Mouse (Mus musculus) embryonic stem cell, embryonic (primary cell): ENCODE results near the gene Ttc39b.

Experiments
- CTCF ChIA-PET, 4 experiments: fragments of 300-600 bp in 2 of 4; fragments of 350-600 bp in 2 of 4; sonication (Branson Sonifier 250); formaldehyde crosslinking; loops; one replicate each; lab custom pipeline; 2022; ENCODE audit warnings: inconsistent platforms in 2 of 4; lab: Charles Lee
- POLR2A ChIA-PET, 4 experiments: fragments of 300-600 bp in 2 of 4; fragments of 350-600 bp in 2 of 4; sonication (Branson Sonifier 250); formaldehyde crosslinking; loops; one replicate each; lab custom pipeline; 2022; ENCODE audit warnings: antibody characterized with exemption in 4 of 4, inconsistent platforms in 1 of 4; lab: Charles Lee

Gene Ttc39b

DNA sequence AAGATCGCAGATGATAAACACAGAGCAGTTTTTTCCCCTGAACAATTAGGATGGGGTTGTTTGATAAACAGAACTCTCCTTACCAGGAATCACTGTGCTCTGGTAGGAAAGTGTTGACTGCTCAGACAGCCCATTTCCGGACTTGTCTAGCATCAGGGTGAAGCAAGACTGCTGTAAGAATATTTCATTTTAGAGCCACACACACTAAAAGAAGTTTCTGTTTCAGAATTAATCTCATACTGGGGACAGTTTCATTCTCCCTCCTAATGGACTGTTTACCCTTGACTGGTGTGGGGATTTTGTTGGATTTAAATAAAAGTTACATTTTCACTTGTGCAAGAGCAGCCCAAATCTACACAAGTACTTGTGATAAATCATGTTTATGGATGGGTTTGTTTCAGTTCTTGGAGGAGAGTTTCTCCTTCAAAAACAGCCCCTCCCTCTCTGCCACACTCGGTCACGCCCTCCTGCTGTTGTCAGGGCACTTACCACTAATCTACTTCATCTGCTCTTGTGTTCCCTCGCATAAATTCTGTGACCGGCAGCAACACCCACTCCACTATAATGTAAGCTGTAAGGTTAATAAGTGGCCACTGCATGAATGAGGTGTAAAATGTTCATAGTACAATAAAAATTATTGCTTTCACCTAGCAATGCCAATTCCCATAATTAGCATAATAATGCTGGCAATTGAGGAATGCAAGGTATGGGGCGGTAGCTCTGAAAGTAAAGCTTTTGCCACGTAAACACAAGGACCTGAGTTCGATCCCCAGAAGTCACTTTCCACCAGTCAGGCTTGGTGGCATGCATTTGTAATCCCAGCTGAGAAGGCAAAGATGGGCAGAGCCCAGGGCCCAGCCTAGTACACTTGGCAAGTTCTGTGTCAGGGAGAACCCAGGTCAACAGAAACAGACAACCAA lies 4.2 kb upstream of the Ttc39b start:
- CTCF ChIA-PET = interaction anchor here in 3 of 4 experiments (0.6 to 1.8 kb wide), 4 partner anchors 18 to 67 kb away, joined by 3 to 5 read pairs (median 4); no protein-coding TSS in a partner anchor
- POLR2A ChIA-PET = interaction anchor here in 3 of 4 experiments (0.6 to 12.8 kb wide), 30 partner anchors 9 to 850 kb away, joined by 3 to 207 read pairs (median 4); partner anchors contain the start of genes Ccdc171 (in 1 of the 3) and Snapc3 (in 1 of the 3)

DNA sequence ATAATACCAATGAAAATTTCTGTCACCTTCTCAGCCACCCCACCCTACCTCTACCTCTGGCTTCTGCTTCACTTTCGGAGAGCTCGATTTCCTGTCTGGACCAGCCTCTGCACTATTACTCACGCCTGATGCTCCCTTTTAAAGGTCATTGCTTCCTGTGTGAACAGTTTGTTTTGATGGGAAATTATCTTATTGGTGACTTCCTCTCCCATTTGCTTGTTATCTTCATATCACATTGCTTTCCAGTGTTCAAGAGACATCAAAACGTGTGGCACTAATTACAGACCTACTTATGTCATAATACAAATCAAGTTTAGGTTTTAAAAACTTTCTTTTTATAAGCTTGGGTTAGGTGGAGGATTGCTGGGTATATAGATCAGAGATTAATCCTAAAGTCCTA lies 3.5 kb upstream of the Ttc39b start:
- POLR2A ChIA-PET = interaction anchor here in 2 of 4 experiments (1.2 to 12.8 kb wide), 10 partner anchors 10 to 72 kb away, joined by 3 to 207 read pairs (median 10); no protein-coding TSS in a partner anchor

DNA sequence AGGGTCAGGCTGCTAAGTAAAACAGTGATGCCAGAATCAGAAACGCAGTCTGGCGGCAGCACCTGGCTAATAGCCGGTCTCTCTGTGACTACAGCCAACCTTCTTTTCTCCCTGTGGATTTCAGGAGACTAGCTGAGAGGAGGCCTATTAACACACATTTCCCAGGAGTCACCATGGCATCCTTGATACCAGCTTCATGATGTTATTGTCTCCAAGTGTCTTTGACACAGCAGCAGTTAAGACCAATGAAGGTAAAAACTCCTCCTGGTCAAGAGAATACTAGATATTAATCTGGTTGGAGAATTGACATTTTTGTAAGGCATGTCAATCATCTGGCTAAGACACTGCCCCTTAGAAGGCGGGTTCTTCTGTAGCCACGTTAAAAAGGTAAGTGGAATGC lies 1.3 kb upstream of the Ttc39b start:
- ChIA-PET CTCF (no interaction called here), POLR2A (interaction anchor here in 3 of 4 experiments (0.6 to 12.8 kb wide), 13 partner anchors 9 to 200 kb away, joined by 3 to 207 read pairs (median 3); partner anchors contain the start of gene Ccdc171 (in 1 of the 3))

More for the DNA sequence above, 3.5 kb upstream of the Ttc39b start:
- CTCF ChIA-PET = interaction anchor here in 1 of 4 experiments (1.2 kb wide), 1 partner anchor 24 kb away, joined by 5 read pairs; no protein-coding TSS in a partner anchor

DNA sequence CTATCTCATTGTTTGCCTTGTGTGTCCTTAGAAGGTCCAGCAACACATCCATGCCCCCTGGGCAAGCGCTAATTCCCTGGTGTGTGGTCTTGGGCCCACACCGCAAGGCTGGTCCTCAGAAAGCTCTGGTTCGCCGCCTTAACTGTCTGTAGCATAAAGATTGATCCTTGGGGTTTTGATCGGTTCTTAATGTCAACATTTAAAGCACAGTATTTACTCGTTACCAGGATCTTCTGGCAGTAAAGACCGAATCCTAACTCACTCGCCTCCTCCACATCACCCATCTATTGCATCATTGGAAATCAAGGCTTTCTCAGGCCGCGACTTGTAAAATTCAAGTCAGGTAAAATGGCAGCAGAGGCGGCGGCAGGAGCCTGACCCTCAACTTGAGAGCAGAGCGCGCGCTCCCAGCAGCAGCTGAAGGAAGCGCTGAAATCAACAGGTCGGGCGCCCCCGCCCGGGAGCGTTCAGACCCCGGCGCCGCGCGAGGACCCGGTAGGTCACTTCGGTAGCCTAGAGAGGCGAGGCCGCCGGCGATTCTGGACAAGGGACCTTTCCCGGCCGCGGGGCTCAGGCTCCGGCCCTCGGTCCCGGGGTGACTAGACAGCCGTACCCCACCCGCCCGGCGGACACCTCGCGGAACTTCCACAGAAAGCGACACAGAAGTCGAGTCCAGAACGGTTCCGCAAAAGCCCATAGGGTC lies 703 bp downstream of the Ttc39b start:
- ChIA-PET CTCF (interaction anchor here (0.6 to 3.8 kb wide), 8 partner anchors 18 to 1453 kb away, joined by 3 to 19 read pairs (median 5); no protein-coding TSS in a partner anchor), POLR2A (interaction anchor here in 3 of 4 experiments (0.5 to 12.8 kb wide), 28 partner anchors 11 to 162 kb away, joined by 3 to 207 read pairs (median 3); partner anchors contain the start of gene Snapc3 (in 1 of the 3))

DNA sequence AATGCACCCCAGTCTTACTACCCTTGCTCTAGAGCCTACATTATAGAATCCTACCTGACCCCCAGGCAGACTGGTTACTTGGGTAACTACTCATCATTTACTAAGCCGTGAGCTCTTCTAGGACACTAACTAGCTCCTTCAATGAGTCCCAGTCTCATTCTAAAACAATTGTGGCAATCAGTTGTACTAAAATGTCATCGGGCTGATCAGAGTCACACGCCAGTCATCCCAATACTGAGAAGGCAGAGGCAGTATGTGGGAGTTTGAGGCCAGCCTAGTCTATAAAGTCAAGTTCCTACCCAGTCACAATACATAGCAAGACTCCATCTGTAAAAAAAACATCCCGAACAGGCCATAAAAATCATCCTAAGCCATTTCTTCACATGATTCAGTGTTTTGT lies 4.3 kb downstream of the Ttc39b start:
- POLR2A ChIA-PET = interaction anchor here in 2 of 4 experiments (1.2 to 16.6 kb wide), 4 partner anchors 6 to 206 kb away, joined by 3 to 207 read pairs (median 105); partner anchors contain the start of genes Ccdc171 (in 1 of the 2) and Ttc39b (in 1 of the 2)
- CTCF ChIA-PET = no interaction called here

DNA sequence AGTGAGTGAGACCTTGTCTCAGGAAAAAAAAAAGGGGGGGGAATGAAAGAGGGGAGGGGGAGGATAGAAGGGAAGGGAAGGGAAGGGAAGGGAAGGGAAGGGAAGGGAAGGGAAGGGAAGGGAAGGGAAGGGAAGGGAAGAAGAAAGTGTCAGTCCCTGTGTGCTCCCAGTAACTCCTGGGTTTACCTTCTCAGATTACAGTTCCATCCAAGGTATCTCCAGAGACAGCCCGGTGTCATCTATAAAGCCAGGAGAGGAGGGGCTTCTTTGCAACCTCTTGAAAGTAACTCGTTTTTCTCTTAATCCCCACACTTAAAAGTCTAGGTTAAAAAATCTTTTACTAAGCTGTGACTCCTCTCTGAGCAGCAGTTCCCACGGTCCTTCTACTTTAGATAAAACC lies 5.3 kb downstream of the Ttc39b start:
- ChIA-PET POLR2A (interaction anchor here in 2 of 4 experiments (1.0 to 16.6 kb wide), 5 partner anchors 6 to 31 kb away, joined by 3 to 207 read pairs (median 3); partner anchors contain the start of gene Ttc39b (in 1 of the 2)), CTCF (interaction anchor here in 1 of 4 experiments (0.6 to 1.0 kb wide), 2 partner anchors 15 to 173 kb away, joined by 3 to 5 read pairs; no protein-coding TSS in a partner anchor)

DNA sequence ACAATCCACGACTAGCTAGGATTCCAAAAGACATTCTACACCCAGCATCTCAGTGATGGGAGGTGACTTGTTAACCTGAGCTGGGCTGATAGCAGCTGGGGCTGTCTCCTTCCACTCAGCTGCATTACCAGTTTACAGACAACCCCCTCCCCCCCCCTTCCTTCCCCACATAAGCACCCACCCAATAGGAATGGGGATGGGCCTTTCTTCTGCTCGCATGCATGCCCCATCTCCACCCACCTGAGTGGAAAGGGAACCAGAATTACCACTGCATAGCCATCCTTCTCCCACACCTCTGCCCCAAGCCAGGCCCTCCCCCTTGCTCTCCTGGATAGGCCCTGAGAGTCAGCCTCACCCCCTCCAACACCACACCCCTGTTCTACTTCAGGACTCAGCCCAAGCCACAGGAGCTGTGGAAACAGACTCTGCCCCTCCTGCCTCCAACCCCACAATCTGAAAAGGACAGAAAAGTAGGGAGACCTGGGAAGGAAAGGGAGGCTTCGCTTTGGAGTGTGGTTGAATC lies 6.2 kb downstream of the Ttc39b start:
- ChIA-PET CTCF (interaction anchor here in 3 of 4 experiments (1.0 to 4.8 kb wide), 3 partner anchors 14 kb away, joined by 3 to 26 read pairs (median 7); no protein-coding TSS in a partner anchor), POLR2A (interaction anchor here in 3 of 4 experiments (0.5 to 16.6 kb wide), 20 partner anchors 7 to 121 kb away, joined by 3 to 207 read pairs (median 4); partner anchors contain the start of gene Ttc39b (in 1 of the 3))

DNA sequence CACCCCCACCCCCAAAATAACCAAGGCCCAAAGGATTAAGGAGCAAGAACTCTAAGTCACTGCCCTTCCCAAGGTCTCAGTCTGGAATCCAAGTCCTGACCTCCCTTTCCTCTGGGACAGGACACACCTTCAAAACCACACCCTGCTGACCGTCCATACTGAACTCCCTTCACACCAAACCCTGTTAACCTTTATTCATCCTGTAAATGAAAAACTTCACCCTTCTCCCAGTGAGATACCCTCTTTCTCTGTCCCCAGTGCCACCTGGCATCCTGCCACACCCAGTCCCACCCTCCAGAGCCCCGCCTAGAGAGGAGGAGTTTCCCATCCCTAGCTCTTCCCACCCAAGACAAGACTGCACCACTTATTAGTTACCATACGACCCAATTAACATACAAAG lies 7.3 kb downstream of the Ttc39b start:
- ChIA-PET POLR2A (interaction anchor here (0.7 to 16.6 kb wide), 16 partner anchors 9 to 107 kb away, joined by 3 to 207 read pairs (median 4); partner anchors contain the start of gene Ttc39b (in 1 of the 4)), CTCF (interaction anchor here (0.7 to 4.8 kb wide), 5 partner anchors 10 to 55 kb away, joined by 3 to 26 read pairs (median 4); no protein-coding TSS in a partner anchor)

DNA sequence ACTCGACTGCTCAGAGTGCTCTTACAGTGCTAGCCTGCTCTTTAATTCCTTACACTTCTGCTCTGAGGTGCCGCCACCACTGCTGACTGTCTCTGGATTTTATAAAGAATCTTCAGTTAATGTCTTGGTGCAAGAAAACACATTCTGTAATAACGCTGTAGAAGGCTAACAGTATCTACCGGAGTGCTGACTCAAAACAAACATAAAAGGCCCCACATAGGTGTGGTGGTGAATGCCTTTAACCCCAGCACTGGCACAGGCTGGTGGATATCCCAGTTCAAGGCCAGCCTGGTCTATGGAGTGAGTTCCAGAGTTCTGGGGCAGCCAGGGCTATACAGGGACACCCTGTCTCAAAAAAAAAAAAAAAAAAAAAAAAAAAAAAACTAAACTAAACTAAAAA lies 8.1 kb downstream of the Ttc39b start:
- POLR2A ChIA-PET = interaction anchor here in 2 of 4 experiments (0.7 to 16.6 kb wide), 6 partner anchors 9 to 54 kb away, joined by 3 to 207 read pairs (median 6); partner anchors contain the start of gene Ttc39b (in 1 of the 2)

DNA sequence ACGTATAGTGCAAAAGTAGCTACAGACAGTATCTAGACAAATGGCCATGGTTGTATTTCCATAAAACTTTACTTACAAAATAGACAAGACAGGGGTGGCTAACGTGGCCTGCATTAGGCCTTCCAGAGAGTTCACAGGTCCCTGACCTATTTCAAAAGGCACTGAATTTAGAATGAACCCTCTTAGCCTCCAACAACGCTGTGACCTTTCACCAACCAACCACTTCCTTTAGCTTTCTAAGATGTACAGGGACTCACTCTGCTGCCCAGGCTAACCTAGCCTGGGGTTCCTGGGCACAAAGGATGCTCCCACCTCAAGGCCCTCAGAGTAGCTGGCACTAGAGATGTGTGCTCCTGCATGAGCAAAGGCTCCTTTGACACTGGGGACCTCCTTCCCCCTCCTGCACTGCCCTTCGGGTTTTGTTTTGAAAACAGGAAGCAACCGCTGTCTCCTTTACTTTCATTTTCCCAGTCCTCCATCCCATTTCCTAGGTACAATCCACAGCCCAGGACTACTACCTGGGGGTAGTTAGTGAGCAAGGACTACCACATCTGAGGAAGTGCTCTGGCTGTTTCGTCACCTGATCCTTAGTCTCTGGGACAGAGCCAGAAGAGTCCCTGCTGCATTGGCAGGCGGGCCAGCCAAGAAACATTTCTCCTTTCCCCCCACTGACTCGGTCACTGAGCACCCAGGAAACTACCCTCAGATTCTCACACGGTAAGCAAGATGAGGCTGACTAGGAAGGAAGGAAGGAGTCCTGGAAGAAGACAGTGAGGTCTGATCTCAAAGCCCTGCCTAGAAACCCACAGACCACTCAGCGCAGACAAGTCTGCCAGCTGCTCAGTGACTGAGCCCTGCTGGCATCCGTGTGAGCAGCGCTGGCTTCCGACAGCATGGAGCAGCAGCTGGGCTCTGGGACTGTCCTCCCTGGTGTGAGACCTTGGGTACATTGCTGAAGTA lies 8.9 kb downstream of the Ttc39b start:
- POLR2A ChIA-PET = interaction anchor here in 3 of 4 experiments (1.0 to 16.6 kb wide), 12 partner anchors 9 to 99 kb away, joined by 3 to 207 read pairs (median 4); partner anchors contain the start of gene Ttc39b (in 3 of the 3)

More for the DNA sequence above, 8.1 kb downstream of the Ttc39b start:
- CTCF ChIA-PET = interaction anchor here in 3 of 4 experiments (0.7 to 4.8 kb wide), 6 partner anchors 9 to 54 kb away, joined by 3 to 26 read pairs (median 6); no protein-coding TSS in a partner anchor

DNA sequence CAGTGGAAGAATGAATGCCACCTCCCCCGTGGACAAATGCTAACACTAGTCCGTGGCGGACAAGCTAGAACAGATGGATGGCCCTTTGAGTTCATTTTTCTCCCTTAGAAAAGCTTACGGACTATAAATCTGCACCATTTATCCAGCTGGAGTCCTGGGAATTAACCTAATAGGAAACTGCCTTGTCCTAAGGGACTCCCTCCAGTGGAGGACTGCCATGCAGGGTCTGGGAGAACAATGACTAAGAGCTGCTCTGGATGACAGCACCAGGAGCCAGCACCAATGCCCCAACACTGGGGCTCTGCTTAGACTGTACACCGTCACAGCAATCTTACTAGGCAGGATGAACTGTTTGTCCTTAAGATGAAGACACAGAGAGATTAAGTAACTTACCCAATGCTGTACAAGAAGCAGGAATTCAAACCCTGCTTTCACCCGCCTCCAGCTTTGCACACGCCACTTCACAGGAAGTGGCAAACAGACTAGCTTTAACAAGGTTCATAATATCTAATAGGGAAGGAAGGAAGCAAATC lies 9.7 kb downstream of the Ttc39b start:
- CTCF ChIA-PET = interaction anchor here in 3 of 4 experiments (0.6 to 4.8 kb wide), 6 partner anchors 9 to 609 kb away, joined by 3 to 26 read pairs (median 4); partner anchors contain the start of gene Nfib (in 1 of the 3)

More for the DNA sequence above, 8.9 kb downstream of the Ttc39b start:
- CTCF ChIA-PET = interaction anchor here in 3 of 4 experiments (0.6 to 4.8 kb wide), 8 partner anchors 9 to 53 kb away, joined by 3 to 26 read pairs (median 4); partner anchors contain the start of gene Ttc39b (in 1 of the 3)

DNA sequence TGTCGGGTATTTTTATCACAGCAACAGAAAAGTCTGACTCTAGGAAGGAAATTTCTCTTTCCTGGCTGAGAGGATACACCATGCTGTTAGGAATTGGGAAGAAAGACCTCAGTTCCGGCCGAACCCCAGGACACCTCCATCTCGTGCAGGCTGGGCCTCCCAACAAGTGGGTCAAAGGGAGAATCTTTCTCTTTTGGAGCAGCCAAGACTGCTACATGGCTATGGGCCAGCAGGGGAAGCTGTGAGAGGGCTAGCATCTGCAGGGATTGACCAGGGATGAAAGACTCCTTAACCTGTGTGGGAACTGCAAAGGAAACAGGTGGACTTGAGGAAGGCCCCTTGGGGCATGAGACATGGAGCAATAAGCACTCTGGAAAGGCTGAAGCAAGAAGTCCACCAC lies 11.7 kb downstream of the Ttc39b start:
- ChIA-PET POLR2A (interaction anchor here (0.5 to 16.6 kb wide), 12 partner anchors 9 to 55 kb away, joined by 3 to 207 read pairs (median 4); partner anchors contain the start of gene Ttc39b (in 2 of the 4)), CTCF (interaction anchor here (0.6 to 2.5 kb wide), 5 partner anchors 9 to 59 kb away, joined by 3 to 17 read pairs (median 6); no protein-coding TSS in a partner anchor)

More for the DNA sequence above, 9.7 kb downstream of the Ttc39b start:
- POLR2A ChIA-PET = interaction anchor here in 3 of 4 experiments (0.8 to 16.6 kb wide), 12 partner anchors 9 to 99 kb away, joined by 3 to 207 read pairs (median 4); partner anchors contain the start of gene Ttc39b (in 3 of the 3)

DNA sequence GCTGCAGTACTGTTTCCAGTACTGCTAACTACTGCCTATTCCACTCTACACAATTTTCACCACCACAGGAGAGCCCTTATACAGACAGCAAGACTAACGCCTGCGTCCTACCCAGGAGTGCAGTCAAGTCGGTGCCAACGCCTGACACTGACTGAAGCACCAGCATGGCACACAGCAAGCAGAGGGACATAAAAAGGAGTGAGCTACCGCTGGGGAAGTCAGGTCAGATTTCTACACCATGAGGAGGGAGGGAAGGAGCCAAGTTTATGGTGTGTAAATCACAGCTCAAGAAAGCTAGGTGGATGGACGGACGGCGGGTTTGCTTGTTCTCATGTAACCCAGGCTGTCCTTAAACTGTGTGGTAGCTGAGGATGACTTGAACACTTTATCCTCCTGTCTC lies 12.6 kb downstream of the Ttc39b start:
- POLR2A ChIA-PET = interaction anchor here in 3 of 4 experiments (0.7 to 16.6 kb wide), 8 partner anchors 10 to 54 kb away, joined by 3 to 207 read pairs (median 6); partner anchors contain the start of gene Ttc39b (in 2 of the 3)
- CTCF ChIA-PET = interaction anchor here in 3 of 4 experiments (0.5 to 2.5 kb wide), 3 partner anchors 8 to 189 kb away, joined by 3 to 13 read pairs (median 6); no protein-coding TSS in a partner anchor

DNA sequence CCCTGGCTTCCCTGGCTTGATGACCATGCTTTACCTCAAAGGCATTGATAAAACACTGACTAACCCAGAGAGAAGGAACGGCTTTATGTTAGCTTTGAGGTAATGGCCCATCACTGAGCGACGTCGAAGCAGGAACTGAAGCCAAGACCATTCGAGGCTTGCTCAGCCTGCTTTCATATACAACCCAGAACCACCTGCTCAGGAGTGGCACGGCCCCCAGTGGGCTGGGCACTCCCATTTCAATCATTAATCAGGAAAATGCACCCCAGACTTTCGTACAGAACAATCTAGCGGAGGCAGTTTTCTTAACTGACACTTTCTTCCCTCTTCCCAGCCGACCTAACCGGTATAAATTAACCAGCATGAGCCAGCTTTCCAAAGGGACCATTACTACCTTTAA lies 13.1 kb downstream of the Ttc39b start:
- CTCF ChIA-PET = interaction anchor here in 2 of 4 experiments (0.5 to 2.5 kb wide), 3 partner anchors 7 to 770 kb away, joined by 3 to 13 read pairs (median 8); no protein-coding TSS in a partner anchor

More for the DNA sequence above, 13.1 kb downstream of the Ttc39b start:
- POLR2A ChIA-PET = interaction anchor here in 3 of 4 experiments (0.6 to 16.6 kb wide), 8 partner anchors 9 to 128 kb away, joined by 3 to 207 read pairs (median 6); partner anchors contain the start of gene Ttc39b (in 2 of the 3)
